Mouse (Mus musculus) heart, postnatal 36 days (tissue): Measurements from ENCODE around the gene Tcl1b4. TPM values are rescaled to one million over a fixed set of nuclear protein-coding genes. Genes with fewer than 3 reads are reported as not detected.
A peak's percentile ranks its signal among the peaks of the same experiment; 100 is the strongest.

Source experiments
- DNase-seq, 2 experiments: peaks; one replicate each; pipeline ENCODE4 v3.0.0; 2021 to 2022
- intact Hi-C: fragments of 180-260 bp; cut with DNase I; formaldehyde crosslinking; loops from one replicate; pipeline ENCODE4 v1.15.1; 2025
- total RNA-seq, 2 experiments: library from RNA; stranded (reverse); gene quantifications; 2 replicates each; pipeline ENCODE4 v1.2.3; 2021

Gene Tcl1b4
- total RNA-seq, 2 experiments from 2014 or later: not detected

- DNase-seq: no peak
- intact Hi-C loops: no loop called here
Observed at GRCm38 (mm10) chr12:105239060-105239459, 37.3 kb downstream of the Tcl1b4 start.

- peak in 1 of 2 experiments; percentile 1 for DNase-seq
- intact Hi-C loops: no loop called here
Observed at GRCm38 (mm10) chr12:105248763-105249233, 47.0 kb downstream of the Tcl1b4 start.

- intact Hi-C loops: no loop called here
- DNase-seq: no peak
Observed at GRCm38 (mm10) chr12:105253796-105254195, 52.0 kb downstream of the Tcl1b4 start.

Other genes with a start within 250 kb of the Tcl1b4 start
- 1 to 10 TPM; 7.2 to 7.8 TPM for gene Syne3, start 192.1 kb upstream of the Tcl1b4 start, total RNA-seq
- gene Glrx5, start 169.3 kb upstream of the Tcl1b4 start, total RNA-seq: 10 to 100 TPM; 93.2 to 97.0 TPM
- not detected for gene Tcl1b2, start 55.9 kb upstream of the Tcl1b4 start, total RNA-seq
- gene Tcl1b1, start 42.3 kb upstream of the Tcl1b4 start, total RNA-seq: not detected
- not detected for gene Tcl1b5, start 25.6 kb upstream of the Tcl1b4 start, total RNA-seq
- not detected for gene Tcl1b3, start 10.9 kb upstream of the Tcl1b4 start, total RNA-seq
- gene Tcl1, start 20.8 kb downstream of the Tcl1b4 start, total RNA-seq: not detected
- not detected for gene Tunar, start 131.9 kb downstream of the Tcl1b4 start, total RNA-seq